Mouse (Mus musculus): ENCODE results near the gene Tbc1d22a. TPM values are rescaled to one million over a fixed set of nuclear protein-coding genes. Genes with fewer than 3 reads are reported as not detected.
A peak's percentile ranks its signal among the peaks of the same experiment; 100 is the strongest.
"Not testable (repeated sequence)": the region's sequence is repeated elsewhere in the genome, so short reads cannot be mapped to it uniquely, and the experiment has no call there.

Tbc1d22a gene
- polyA plus RNA-seq, 1 experiment from 2014 or later: 6.6 TPM

- peaks cover 4% of the 10 kb centered on the region; the same call in 1 of the 2 replicates for H3K4me1 ChIP-seq (replicated peaks)
- H3K9ac ChIP-seq: no peak overlapping the region
- no peak overlapping the region for H3K4me2 ChIP-seq
- H3K27ac ChIP-seq (replicated peaks): no peak overlapping the region
- ATAC-seq (ENCODE audit: insufficient read depth): no peak
- H3K4me3 ChIP-seq (replicated peaks): no peak overlapping the region
- no peaks in the 10 kb centered on the region for H3K27me3 ChIP-seq
- WGBS (ENCODE audit: insufficient replicate concordance): 59% methylated on average over 3 of the region's 3 CpGs
- H3K36me3 ChIP-seq (replicated peaks): no peaks in the 10 kb centered on the region
- H3K9me3 ChIP-seq (replicated peaks): no peaks in the 10 kb centered on the region
Observed at GRCm38 (mm10) chr15:86191933-86192332, 22.3 kb upstream of the Tbc1d22a start.

- not testable (repeated sequence) for H3K4me2 ChIP-seq; H3K4me1 ChIP-seq (replicated peaks); H3K36me3 ChIP-seq (replicated peaks); H3K27me3 ChIP-seq; H3K9ac ChIP-seq; H3K27ac ChIP-seq (replicated peaks); H3K4me3 ChIP-seq (replicated peaks); H3K9me3 ChIP-seq (replicated peaks)
- ATAC-seq (ENCODE audit: insufficient read depth): peak; percentile 99
- WGBS (ENCODE audit: insufficient replicate concordance): 74% methylated on average over 55 of the region's 55 CpGs
Observed at GRCm38 (mm10) chr15:86194676-86195453, 19.4 kb upstream of the Tbc1d22a start.

DNA sequence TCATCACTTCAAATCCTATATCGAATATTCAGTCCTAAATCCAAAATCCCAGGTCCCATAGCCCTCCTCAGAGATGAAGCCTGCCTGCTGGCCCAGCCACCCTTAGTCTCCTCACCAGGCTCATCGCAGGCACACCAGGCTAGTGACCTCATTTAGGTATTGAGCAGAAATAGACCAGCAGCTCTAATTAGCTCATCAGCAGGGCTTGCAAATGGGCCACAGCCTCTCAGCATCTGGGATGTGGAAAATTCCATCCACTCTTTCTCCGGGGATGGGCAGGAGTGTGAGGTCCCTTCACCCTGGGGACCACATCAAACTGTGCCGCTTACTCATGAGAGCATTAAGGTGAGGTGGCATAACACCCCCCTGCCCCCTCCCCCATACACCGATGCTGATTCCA is 15.2 kb upstream of the Tbc1d22a start:
- H3K36me3 ChIP-seq (replicated peaks): no peaks in the 10 kb centered on the region
- no peak overlapping the region for H3K4me3 ChIP-seq (replicated peaks)
- H3K9me3 ChIP-seq (replicated peaks): no peaks in the 10 kb centered on the region
- no peak overlapping the region for H3K27ac ChIP-seq (replicated peaks)
- H3K9ac ChIP-seq: no peak overlapping the region
- H3K4me2 ChIP-seq: no peak overlapping the region
- peaks cover 24% of the 10 kb centered on the region for H3K4me1 ChIP-seq (replicated peaks)
- no peaks in the 10 kb centered on the region for H3K27me3 ChIP-seq
- 68% methylated on average over 5 of the region's 5 CpGs for WGBS (ENCODE audit: insufficient replicate concordance)
- ATAC-seq (ENCODE audit: insufficient read depth): no peak

DNA sequence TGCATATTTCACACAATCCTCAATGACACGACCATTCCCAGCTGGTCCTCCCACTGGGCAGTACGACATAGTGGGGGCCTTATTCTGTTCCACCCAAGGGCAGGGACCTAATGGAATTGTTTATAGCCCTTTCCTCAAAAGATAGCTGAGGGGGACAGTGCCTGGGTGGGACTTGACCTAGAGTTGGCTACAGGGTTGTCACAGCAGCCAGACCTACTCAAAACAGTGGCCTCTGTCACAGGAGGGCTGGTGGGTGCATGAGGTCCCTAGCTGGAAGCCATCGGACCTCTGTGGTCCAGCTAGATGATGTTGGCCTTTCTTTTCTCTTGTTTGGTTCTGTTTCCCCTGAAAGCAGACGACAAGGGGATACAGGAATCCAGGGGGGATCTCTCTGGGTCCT is 14.8 kb upstream of the Tbc1d22a start:
- H3K36me3 ChIP-seq (replicated peaks): no peaks in the 10 kb centered on the region
- 51% methylated on average over 4 of the region's 4 CpGs for WGBS (ENCODE audit: insufficient replicate concordance)

DNA sequence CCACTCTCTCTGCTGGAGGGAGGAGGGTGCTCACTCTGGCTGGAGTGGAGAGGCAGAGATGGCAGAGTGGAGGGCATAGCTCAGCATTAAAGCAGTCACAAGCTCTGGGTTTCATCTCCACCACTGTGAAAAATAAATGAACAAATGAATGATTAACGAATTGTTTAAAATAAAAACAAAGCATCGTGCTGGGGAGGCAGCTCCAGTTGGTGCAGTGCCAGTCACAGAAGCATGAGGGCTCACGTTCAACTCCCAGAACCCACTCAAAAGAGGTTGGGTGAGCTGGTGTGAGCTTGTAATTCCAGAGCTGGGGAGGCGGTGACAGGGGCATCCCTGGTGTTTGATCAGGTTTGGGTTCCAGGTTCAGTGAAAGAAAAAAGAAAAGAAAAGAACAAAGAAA is 14.1 kb upstream of the Tbc1d22a start:
- Histone ChIP-seq H3K4me1 (replicated peaks) (peaks cover 29% of the 10 kb centered on the region), H3K9me3 (replicated peaks) (no peaks in the 10 kb centered on the region), H3K27ac (replicated peaks) (no peak overlapping the region), H3K4me3 (replicated peaks) (no peak overlapping the region), H3K9ac (no peak overlapping the region), H3K27me3 (no peaks in the 10 kb centered on the region), H3K4me2 (no peak overlapping the region), H3K36me3 (replicated peaks) (no peaks in the 10 kb centered on the region)
- 38% methylated on average over 4 of the region's 4 CpGs for WGBS (ENCODE audit: insufficient replicate concordance)
- no peak for ATAC-seq (ENCODE audit: insufficient read depth)

More for the DNA sequence above, 14.8 kb upstream of the Tbc1d22a start:
- no peaks in the 10 kb centered on the region for H3K27me3 ChIP-seq
- peaks cover 29% of the 10 kb centered on the region for H3K4me1 ChIP-seq (replicated peaks)
- no peak overlapping the region for H3K27ac ChIP-seq (replicated peaks)
- H3K4me3 ChIP-seq (replicated peaks): no peak overlapping the region
- H3K9me3 ChIP-seq (replicated peaks): no peaks in the 10 kb centered on the region
- H3K9ac ChIP-seq: no peak overlapping the region
- no peak overlapping the region for H3K4me2 ChIP-seq
- no peak for ATAC-seq (ENCODE audit: insufficient read depth)

GRCm38 (mm10) chr15:86201095-86201494 is 13.2 kb upstream of the Tbc1d22a start:
- 30% methylated on average over 4 of the region's 4 CpGs for WGBS (ENCODE audit: insufficient replicate concordance)
- H3K27me3 ChIP-seq: no peaks in the 10 kb centered on the region
- ATAC-seq (ENCODE audit: insufficient read depth): peak; percentile 25; the same call in 1 of the 2 replicates
- H3K9me3 ChIP-seq (replicated peaks): no peaks in the 10 kb centered on the region
- H3K9ac ChIP-seq: no peak overlapping the region
- H3K4me3 ChIP-seq (replicated peaks): no peak overlapping the region
- peak overlapping the region; percentile 24; the same call in 1 of the 2 replicates for H3K27ac ChIP-seq (replicated peaks)
- H3K4me1 ChIP-seq (replicated peaks): peaks cover 29% of the 10 kb centered on the region
- H3K4me2 ChIP-seq: no peak overlapping the region
- no peaks in the 10 kb centered on the region for H3K36me3 ChIP-seq (replicated peaks)

GRCm38 (mm10) chr15:86201696-86202330 is 12.4 kb upstream of the Tbc1d22a start:
- Histone ChIP-seq H3K4me2 (no peak overlapping the region), H3K9me3 (replicated peaks) (no peaks in the 10 kb centered on the region), H3K36me3 (replicated peaks) (no peaks in the 10 kb centered on the region), H3K4me1 (replicated peaks) (peaks cover 29% of the 10 kb centered on the region), H3K4me3 (replicated peaks) (no peak overlapping the region), H3K27me3 (no peaks in the 10 kb centered on the region), H3K27ac (replicated peaks) (peak overlapping the region; percentile 29; the same call in 1 of the 2 replicates), H3K9ac (no peak overlapping the region)
- ATAC-seq (ENCODE audit: insufficient read depth): no peak
- WGBS (ENCODE audit: insufficient replicate concordance): 63% methylated on average over 9 of the region's 9 CpGs

- Histone ChIP-seq H3K27me3 (no peaks in the 10 kb centered on the region), H3K4me2 (no peak overlapping the region), H3K9ac (no peak overlapping the region), H3K4me3 (replicated peaks) (no peak overlapping the region), H3K4me1 (replicated peaks) (peaks cover 29% of the 10 kb centered on the region), H3K27ac (replicated peaks) (peak overlapping the region; percentile 29), H3K9me3 (replicated peaks) (no peaks in the 10 kb centered on the region), H3K36me3 (replicated peaks) (no peaks in the 10 kb centered on the region)
- 18% methylated on average over 6 of the region's 6 CpGs for WGBS (ENCODE audit: insufficient replicate concordance)
- ATAC-seq (ENCODE audit: insufficient read depth): peak; percentile 23
Observed at GRCm38 (mm10) chr15:86202640-86203039, 11.6 kb upstream of the Tbc1d22a start.

DNA sequence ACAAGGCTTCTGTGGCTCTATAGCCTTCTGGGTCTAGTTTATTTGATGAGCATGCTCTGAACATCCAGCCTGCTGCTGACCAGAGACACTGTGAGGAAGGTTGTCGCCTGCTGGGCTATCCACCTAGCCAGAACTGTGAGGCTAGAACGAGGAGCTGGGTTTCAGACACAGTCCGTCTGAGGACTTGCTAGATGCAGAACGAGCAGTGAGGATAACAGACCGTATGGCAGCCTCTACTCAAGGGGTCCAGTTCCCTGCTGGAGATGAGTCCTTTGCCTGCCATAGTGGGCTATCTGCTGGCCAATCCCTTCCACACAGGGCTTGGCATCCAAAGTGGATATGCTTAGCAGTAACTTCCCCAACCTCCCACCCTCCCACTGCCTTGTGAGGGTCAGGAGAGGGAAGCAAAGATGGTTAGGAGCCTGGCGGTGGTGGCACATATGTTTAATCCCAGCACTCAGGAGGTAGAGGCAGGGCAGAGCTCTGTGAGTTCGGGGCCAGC is 10.9 kb upstream of the Tbc1d22a start:
- H3K4me3 ChIP-seq (replicated peaks): no peak overlapping the region
- H3K36me3 ChIP-seq (replicated peaks): no peaks in the 10 kb centered on the region
- no peak overlapping the region for H3K9ac ChIP-seq
- ATAC-seq (ENCODE audit: insufficient read depth): no peak
- H3K27ac ChIP-seq (replicated peaks): peak overlapping the region; percentile 29
- H3K9me3 ChIP-seq (replicated peaks): no peaks in the 10 kb centered on the region
- 48% methylated on average over 7 of the region's 7 CpGs for WGBS (ENCODE audit: insufficient replicate concordance)
- peaks cover 29% of the 10 kb centered on the region for H3K4me1 ChIP-seq (replicated peaks)
- H3K4me2 ChIP-seq: no peak overlapping the region
- no peaks in the 10 kb centered on the region for H3K27me3 ChIP-seq

DNA sequence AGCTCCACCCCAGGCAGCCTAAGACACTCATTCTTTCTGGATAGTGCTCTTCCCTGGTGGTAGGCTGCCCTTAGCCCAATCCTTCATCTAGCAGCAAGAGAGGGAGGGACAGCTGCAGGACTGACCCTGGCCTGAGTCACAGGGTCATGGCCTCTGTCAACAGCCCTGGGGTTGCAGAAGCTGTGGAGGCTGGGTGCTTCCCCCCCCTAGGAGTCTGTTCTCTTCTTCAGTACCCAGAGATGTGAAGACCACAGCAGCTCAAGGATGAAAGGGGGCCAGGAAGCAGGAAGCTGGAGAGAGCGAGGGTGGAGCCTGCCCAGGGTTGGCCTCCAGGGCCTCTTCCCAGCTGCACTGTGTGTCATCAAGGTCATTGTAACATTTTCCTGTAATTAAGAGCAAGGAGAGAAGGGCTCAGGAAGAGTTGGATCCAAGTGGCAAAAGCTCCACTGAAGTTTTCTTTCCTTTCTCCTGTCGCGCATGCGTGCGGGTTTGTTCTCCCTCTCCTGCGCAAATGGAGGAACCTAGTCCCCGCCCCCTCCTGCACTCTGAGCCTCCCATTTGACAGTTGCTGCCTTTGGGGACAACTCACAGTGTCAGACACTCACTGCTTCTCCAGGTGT is 10.2 kb upstream of the Tbc1d22a start:
- Histone ChIP-seq H3K36me3 (replicated peaks) (no peaks in the 10 kb centered on the region), H3K9ac (no peak overlapping the region), H3K27me3 (no peaks in the 10 kb centered on the region), H3K27ac (replicated peaks) (peak overlapping the region; percentile 29), H3K4me3 (replicated peaks) (peak overlapping the region; percentile 28), H3K4me1 (replicated peaks) (peaks cover 29% of the 10 kb centered on the region), H3K9me3 (replicated peaks) (no peaks in the 10 kb centered on the region), H3K4me2 (peak overlapping the region; percentile 44)
- ATAC-seq (ENCODE audit: insufficient read depth): peak; percentile 17; the same call in 1 of the 2 replicates
- 34% methylated on average over 7 of the region's 7 CpGs for WGBS (ENCODE audit: insufficient replicate concordance)

DNA sequence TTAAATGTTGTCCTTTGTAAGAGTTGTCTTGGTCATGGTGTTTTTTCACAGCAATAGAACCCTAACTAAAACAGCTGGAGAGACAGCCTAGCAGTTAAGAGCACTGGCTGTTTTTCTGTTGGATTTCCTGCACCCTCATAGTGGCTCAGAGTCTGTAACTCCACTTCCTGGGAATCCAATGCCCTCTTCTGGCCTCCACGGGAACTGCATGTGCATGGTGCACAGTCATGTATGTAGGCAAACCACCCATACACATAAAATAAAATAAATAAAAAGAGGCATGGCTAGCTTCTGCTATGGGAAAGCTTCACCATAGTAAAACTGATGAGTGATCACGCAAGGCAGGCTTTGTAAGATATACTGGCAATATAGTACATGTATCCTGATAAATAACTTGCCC is 9.0 kb upstream of the Tbc1d22a start:
- no peaks in the 10 kb centered on the region for H3K36me3 ChIP-seq (replicated peaks)
- H3K4me1 ChIP-seq (replicated peaks): peaks cover 29% of the 10 kb centered on the region
- ATAC-seq (ENCODE audit: insufficient read depth): no peak
- H3K27me3 ChIP-seq: no peaks in the 10 kb centered on the region
- H3K4me2 ChIP-seq: no peak overlapping the region
- H3K9me3 ChIP-seq (replicated peaks): no peaks in the 10 kb centered on the region
- H3K9ac ChIP-seq: no peak overlapping the region
- H3K4me3 ChIP-seq (replicated peaks): no peak overlapping the region
- no peak overlapping the region for H3K27ac ChIP-seq (replicated peaks)
- 50% methylated on average over 2 of the region's 2 CpGs for WGBS (ENCODE audit: insufficient replicate concordance)

All from liver, embryonic 15.5 days (tissue).